Mouse (Mus musculus) frontal cortex, adult (tissue): ENCODE results near the gene Qrich2.
"Not testable (repeated sequence)": the region's sequence is repeated elsewhere in the genome, so short reads cannot be mapped to it uniquely, and the experiment has no call there.

Experiments
- ATAC-seq: cut with Nextera tagmentation; 2 replicates; pipeline ENCODE4 v1.9.2; 2017; ENCODE audit warnings: mild to moderate bottlenecking, moderate library complexity, mixed read lengths; ENCODE audit not compliant: low TSS enrichment

The Qrich2 gene

DNA sequence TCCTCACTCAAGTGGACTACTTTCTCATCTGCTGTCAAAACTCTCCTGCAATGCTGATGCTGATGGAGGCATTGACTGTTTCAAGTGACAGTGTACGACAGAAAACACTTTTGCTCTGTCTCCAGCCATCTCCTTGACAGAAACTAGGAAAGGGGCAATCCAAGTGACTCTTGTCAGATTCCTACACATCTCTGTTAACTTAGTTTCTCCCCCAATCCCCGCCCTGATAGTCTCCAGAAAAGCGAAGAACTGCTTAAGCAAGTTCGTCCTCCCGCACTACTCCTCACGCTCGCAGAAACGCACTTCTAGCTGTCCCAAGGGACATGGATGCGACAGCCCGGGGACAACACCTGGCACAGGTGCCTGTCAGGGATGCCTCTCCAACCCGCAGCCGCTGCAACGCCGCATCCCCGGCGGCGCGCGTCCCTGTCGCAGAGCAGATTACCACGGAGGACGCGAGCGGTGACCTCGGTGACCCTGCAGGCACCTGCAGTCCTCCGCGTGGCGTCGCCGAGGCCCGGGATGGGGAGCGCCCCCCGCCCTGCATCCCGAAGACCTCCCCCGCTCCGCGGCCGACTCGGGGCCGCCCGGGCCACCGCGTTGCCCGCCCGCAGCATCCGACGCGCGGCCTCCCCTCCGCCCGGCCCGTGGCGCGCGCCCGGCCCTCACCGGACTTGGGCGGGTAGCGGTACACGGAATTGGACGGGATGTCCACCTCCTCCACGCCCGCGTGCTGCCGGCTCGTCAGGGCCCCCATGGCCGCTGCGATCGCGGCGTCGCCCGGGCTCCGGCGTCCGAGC lies 53.8 kb downstream of the Qrich2 start:
- peak; percentile 38; the same call in 1 of the 2 replicates for ATAC-seq

DNA sequence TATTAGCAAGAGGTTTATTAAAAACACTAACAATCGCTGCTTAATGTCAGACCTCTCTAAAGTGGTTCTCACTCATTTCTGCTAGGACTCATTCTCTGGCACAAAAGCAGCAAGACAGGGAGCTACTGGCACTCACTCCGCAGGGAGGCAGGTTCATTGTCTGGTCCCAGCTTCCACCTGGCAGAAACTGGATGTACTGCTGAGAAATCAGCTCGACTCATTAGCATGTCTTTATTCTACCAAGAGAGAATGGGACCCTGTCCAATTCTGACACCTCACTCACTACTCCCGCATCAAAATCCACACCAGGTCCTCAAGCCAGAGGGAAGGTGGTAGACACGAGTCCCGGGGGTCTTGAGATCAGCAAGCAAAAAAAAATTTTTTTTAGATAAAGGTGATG lies 54.5 kb downstream of the Qrich2 start:
- ATAC-seq, result no peak

DNA sequence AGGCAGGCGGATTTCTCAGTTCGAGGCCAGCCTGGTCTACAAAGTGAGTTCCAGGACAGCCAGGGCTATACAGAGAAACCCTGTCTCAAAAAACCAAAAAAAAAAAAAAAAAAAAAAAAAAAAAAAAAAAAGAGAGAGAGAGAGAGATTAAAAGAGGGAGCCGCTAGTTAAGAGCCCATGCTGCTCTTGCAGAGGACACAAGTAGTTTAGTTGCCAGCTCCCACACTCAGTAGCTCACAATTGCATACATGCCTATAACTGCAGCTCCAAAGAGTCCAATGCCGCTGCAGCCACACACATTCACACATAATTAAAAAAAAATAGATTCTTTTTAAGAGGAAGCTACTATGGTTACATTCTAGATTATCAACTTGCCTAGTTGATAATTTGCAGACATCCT lies 55.6 kb downstream of the Qrich2 start:
- ATAC-seq, result not testable (repeated sequence)

DNA sequence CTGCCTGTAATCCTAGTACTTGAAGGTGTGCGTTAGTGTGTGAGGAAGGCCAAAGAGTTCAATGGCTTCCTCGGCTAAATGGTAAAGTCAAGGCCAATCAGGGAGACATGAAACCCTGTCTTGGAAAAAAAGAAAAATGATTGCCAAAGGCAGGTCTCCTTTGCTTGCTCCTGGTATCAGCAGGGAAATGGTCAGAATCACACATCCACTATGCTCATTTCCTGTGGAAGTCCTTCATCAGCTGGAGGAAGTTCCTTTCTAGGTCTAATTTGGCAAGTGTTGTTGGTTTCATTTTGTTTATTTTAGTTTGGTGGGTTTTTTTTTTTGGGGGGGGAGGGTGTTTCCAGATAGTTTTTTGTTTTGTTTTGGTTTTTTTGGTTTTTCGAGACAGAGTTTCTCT lies 57.0 kb downstream of the Qrich2 start:
- no peak for ATAC-seq

DNA sequence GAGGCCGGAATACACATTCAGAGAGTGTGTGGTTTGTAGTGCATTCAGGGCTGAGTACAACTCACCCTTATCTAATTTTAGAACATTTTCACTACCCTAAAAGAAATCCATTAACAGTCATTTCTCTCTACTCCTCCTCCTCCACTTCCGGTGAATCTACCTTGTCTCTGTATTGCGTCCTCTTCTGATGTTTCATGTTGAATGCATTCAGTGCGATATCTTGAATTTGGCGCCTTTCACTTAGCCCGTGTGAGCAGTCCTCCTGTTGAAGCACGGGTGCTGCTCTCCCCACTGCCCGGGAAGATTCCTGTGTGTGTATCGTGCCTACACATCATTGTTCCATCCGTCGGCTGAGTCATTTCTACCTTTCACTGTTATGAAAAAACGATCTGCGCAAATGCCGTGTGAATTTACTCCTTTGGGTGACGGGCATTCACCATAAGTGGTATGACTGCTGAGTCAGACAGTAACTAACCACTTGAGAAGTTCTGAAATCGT lies 59.8 kb downstream of the Qrich2 start:
- ATAC-seq, result no peak

DNA sequence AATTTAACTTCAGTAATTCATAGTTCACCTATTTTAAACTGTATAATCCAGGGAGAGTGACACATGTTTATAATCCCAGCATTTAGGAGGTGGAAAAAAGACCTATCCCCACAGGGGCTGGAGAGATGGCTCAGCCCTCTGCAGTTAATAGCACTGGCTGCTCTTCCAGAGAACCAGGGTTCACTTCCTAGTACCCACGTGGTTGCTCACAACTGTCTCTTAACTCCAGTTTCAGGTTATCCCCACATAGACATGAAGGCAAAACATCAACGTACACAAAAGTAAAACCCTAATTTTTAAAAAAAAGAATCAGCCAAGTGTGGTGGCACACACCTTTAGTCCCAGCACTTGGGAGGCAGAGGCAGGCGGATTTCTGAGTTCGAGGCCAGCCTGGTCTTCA lies 60.4 kb downstream of the Qrich2 start:
- no peak for ATAC-seq

DNA sequence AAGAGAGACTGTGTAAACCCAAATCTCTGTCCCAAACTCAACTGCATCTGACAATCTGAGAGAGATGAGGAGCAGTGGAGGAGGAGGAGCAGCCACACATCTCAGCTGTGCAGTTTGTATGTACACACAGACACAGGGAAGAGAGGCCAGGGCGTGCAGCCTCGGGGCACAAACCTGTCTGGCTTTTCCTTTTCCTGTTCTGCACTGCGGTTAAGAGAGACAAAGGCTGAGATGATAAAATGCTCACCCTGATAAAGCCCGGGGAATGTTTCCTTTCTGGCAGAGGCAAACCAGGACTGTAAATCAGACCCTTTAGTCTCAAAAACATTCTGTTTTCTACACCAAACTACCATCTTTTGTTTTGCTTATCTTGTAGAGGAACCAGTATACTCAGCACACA lies 65.5 kb downstream of the Qrich2 start:
- no peak for ATAC-seq

DNA sequence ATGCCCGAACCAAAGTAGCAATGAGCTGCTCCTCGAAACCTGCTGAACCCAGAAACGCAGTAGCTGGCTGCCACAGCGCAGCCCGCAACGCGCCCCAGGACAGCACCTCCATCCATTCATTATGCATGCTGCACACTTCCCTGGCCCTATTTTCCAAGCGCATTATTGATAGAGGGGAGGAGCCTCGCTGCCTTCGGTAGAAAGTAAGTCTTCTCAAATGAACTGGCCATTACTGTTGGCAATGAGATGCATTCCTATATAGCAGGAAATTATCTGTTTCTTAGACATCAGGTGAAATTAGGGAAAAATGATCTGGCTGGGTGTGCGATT lies 67.7 kb downstream of the Qrich2 start:
- ATAC-seq, result no peak

DNA sequence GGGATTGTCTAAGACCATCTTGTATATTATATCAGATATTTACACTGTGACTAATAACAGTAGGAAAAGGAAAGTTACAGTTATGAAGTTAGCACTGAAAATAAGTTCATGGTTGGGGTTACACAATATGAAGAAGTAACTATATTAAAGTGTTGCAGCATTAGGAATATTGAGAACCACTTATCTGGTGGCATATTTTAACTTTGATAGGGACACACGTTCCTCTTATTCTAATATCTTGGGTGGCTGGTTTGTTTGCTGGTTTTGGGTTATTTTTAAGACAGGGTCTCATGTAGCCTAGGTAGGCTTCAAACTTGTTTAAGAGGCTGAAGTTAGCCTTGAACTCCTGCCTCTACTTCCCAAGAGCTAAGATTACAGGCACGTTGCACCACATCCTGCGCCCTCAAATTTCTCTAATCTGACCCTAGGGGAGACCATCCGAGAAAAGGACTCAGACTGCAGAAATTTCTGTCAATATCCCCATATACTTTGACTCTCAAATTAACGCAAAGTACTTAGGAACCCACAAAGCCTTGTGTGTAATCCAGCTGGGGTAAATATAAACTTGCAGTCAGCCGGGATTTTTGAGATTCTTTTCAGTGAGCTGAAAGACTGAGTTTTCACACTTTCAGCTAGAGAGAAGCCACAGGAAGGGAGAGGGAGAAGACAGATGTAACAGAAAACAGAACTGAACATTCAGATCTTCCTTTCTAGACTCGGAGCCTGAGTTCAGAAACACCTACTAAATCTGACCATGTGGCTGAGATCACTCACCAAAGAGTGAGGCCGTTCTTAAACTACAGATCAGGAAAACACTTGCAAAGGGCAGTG lies 68.3 kb downstream of the Qrich2 start:
- ATAC-seq, result no peak

DNA sequence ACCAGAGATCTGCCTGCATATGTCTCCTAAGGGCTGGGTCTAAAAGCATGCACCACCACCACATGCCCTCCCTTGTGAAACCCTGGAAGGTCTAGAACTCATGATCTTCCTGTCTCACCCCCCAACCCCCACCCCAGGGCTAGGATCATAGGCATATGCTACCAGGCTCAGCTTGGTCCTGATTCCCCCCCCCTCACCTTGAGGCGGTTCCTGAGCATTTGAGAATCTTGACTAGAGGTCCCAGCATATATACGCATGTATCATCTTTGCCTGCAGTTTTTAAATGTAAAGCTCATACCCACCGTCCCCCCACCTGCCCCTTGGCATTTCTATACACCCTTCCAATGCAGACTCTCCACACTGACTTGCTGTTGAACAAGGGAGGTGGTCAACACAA lies 69.1 kb downstream of the Qrich2 start:
- ATAC-seq, result no peak

DNA sequence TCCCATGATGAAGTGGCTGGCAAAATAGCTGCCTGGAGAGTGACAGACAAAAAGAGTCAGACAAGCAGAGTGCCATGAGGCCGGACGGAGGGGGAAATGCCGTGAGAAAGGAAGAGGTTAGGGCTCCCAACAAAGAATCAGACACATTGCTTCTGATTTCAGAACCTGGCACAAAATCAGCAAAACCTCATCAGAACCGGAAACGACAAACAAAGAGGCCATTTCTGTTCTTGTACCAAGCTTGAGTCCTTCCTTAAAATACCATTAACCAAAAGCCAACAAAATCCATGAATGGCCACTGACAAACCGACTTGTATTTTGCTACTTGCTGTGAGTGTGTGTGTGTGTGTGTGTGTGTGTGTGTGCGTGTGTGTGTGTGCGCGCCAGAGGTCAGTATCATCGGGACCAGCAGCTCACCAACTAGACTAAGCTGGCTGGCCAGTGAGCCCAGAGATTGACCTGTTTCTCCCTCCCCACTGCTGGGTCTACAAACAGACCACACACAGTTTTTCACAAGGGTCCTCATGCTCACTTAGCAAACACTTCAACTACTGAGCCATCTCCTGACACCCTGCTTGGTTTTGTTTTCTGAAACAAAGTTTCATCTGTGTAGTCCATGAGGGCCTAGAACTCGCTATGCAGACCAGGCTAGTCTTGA lies 69.6 kb downstream of the Qrich2 start:
- ATAC-seq, result no peak

DNA sequence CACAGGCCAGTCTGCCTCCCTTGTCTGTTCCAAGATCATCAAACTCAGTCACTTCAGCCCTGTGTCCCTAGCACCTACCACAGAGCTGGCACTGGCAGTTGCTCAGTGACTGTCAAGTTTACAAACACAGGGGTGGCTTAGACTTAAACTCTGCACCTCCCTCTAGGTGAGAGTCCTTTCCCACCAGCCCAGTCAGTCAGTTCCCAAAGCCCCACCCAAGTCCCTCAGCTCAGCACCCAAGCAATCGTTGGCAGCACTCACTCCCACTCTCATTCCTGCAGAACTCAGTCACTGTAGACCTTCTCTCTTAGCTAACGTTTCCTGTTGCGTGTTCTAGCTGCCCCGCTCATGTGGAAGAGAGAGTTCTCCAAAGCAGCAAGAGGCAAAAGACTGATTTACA lies 71.3 kb downstream of the Qrich2 start:
- ATAC-seq, result no peak
